Mouse (Mus musculus) myocyte (in vitro differentiated cells): ENCODE measurements at regions not wholly inside any gene's neighbourhood (a gene's known extent, or its start where the extent isn't known, plus 50 kb on each side); places are given as distances from the start of the nearest gene placed in this dataset.

Experiments used
- H3K27me3 ChIP-seq: one replicate; pipeline ENCODE4 v1.6.1; 2011; ENCODE audit not compliant: control insufficient read depth, insufficient read depth, insufficient read length
- H3K36me3 ChIP-seq: one replicate; pipeline ENCODE4 v1.6.1; 2011; ENCODE audit not compliant: control insufficient read depth, insufficient read depth
- H3K4me2 ChIP-seq: one replicate; pipeline ENCODE4 v1.6.1; 2011; ENCODE audit warnings: low read depth, control low read depth
- H3K4me3 ChIP-seq: one replicate; pipeline ENCODE4 v1.5.1; 2011; ENCODE audit warnings: mild to moderate bottlenecking, control low read depth, moderate library complexity
- H3K79me2 ChIP-seq: one replicate; pipeline ENCODE4 v1.6.1; 2011; ENCODE audit not compliant: control insufficient read depth, insufficient read depth
- H3ac ChIP-seq: one replicate; pipeline ENCODE4 v1.6.1; 2011; ENCODE audit not compliant: control insufficient read depth, insufficient read length
- CEBPB ChIP-seq: IDR thresholded peaks from 2 replicates; pipeline ENCODE4 v1.6.1; 2011; ENCODE audit warnings: mild to moderate bottlenecking, moderate library complexity; ENCODE audit not compliant: poor library complexity, insufficient read depth, severe bottlenecking
- E2F4 ChIP-seq: IDR thresholded peaks from one replicate; pipeline ENCODE4 v1.6.1; 2011; ENCODE audit warnings: mild to moderate bottlenecking, control low read depth, moderate library complexity; ENCODE audit not compliant: insufficient read depth
- MAX ChIP-seq: IDR thresholded peaks from one replicate; pipeline ENCODE4 v1.6.1; 2011; ENCODE audit warnings: low read depth, mild to moderate bottlenecking, control low read depth
- MYOD1 ChIP-seq, 3 experiments: IDR thresholded peaks; one replicate each; pipeline ENCODE4 v1.6.1; 2011; ENCODE audit warnings: control low read depth in 2 of 3, low read depth in 2 of 3, mild to moderate bottlenecking in 2 of 3, moderate library complexity in 1 of 3; ENCODE audit not compliant: insufficient read length in 2 of 3, control insufficient read depth in 1 of 3
- MYOG ChIP-seq, 3 experiments: IDR thresholded peaks; one replicate each; pipeline ENCODE4 v1.6.1; 2011; ENCODE audit warnings: control low read depth in 2 of 3, low read depth in 2 of 3, mild to moderate bottlenecking in 2 of 3; ENCODE audit not compliant: insufficient read length in 2 of 3, control insufficient read depth in 1 of 3, insufficient read depth in 1 of 3
- POLR2A ChIP-seq: IDR thresholded peaks from one replicate; pipeline ENCODE4 v1.6.1; 2011; ENCODE audit warnings: low read depth, mild to moderate bottlenecking, control low read depth, moderate library complexity; ENCODE audit not compliant: insufficient read length
- POLR2AphosphoS2 ChIP-seq: IDR thresholded peaks from one replicate; pipeline ENCODE4 v1.6.1; 2011; ENCODE audit warnings: low read depth, control low read depth; ENCODE audit not compliant: insufficient read length
- REST ChIP-seq: IDR thresholded peaks from one replicate; pipeline ENCODE4 v1.6.1; 2011; ENCODE audit warnings: mild to moderate bottlenecking, control low read depth, moderate library complexity; ENCODE audit not compliant: insufficient read depth, insufficient read length
- SRF ChIP-seq: IDR thresholded peaks from one replicate; pipeline ENCODE4 v1.6.1; 2011; ENCODE audit warnings: low read depth; ENCODE audit not compliant: control insufficient read depth, insufficient read length
- TCF12 ChIP-seq: IDR thresholded peaks from one replicate; pipeline ENCODE4 v1.6.1; 2011; ENCODE audit warnings: mild to moderate bottlenecking, control low read depth; ENCODE audit not compliant: poor library complexity, insufficient read depth, severe bottlenecking
- TCF3 ChIP-seq: IDR thresholded peaks from one replicate; pipeline ENCODE4 v1.6.1; 2011; ENCODE audit warnings: low read depth, control low read depth; ENCODE audit not compliant: insufficient read length
- USF1 ChIP-seq: IDR thresholded peaks from one replicate; pipeline ENCODE4 v1.6.1; 2011; ENCODE audit warnings: low read depth, mild to moderate bottlenecking, control low read depth, moderate library complexity

- Histone ChIP-seq H3ac (no peak overlapping the region), H3K79me2 (no peaks in the 10 kb centered on the region), H3K27me3 (peaks cover 4% of the 10 kb centered on the region), H3K4me2 (no peak overlapping the region), H3K4me3 (no peak overlapping the region), H3K36me3 (no peaks in the 10 kb centered on the region)
- no peak for TF ChIP-seq USF1
- no peak for TF ChIP-seq MAX
- no peak for TF ChIP-seq CEBPB
- no peak for TF ChIP-seq POLR2AphosphoS2
- no peak for TF ChIP-seq E2F4
- no peak for TF ChIP-seq MYOD1 (IDR thresholded peaks at IDR 0.05; ENCODE audit: control insufficient read depth in 1 of 3, insufficient read length in 2 of 3, low read depth in 2 of 3)
- no peak for TF ChIP-seq TCF3
- TF ChIP-seq SRF: no peak
- no peak for TF ChIP-seq TCF12
- no peak for TF ChIP-seq POLR2A
- no peak for TF ChIP-seq MYOG (IDR thresholded peaks at IDR 0.05; ENCODE audit: control insufficient read depth in 1 of 3, insufficient read depth in 1 of 3, insufficient read length in 2 of 3, low read depth in 2 of 3)
These were observed 113.7 kb upstream of the Fbxl7 start for GRCm38 (mm10) chr15:27009069-27009468.

- Histone ChIP-seq H3K4me3 (no peak overlapping the region), H3K36me3 (no peaks in the 10 kb centered on the region), H3K79me2 (no peaks in the 10 kb centered on the region), H3K4me2 (no peak overlapping the region), H3ac (no peak overlapping the region), H3K27me3 (no peaks in the 10 kb centered on the region)
- TF ChIP-seq CEBPB (no peak), MYOD1 (IDR thresholded peaks at IDR 0.05; ENCODE audit: control insufficient read depth in 1 of 3, insufficient read length in 2 of 3, low read depth in 2 of 3) (no peak), SRF (no peak), MAX (no peak)
These were observed 118.7 kb upstream of the Fbxl7 start for GRCm38 (mm10) chr15:27013906-27014658.

GRCm38 (mm10) chr15:27014659-27014974 lies 119.2 kb upstream of the Fbxl7 start:
- TF ChIP-seq MAX (no peak), USF1 (no peak), REST (no peak), SRF (no peak), POLR2A (no peak), E2F4 (no peak), MYOD1 (IDR thresholded peaks at IDR 0.05; ENCODE audit: control insufficient read depth in 1 of 3, insufficient read length in 2 of 3, low read depth in 2 of 3) (no peak), TCF12 (no peak), MYOG (IDR thresholded peaks at IDR 0.05; ENCODE audit: control insufficient read depth in 1 of 3, insufficient read depth in 1 of 3, insufficient read length in 2 of 3, low read depth in 2 of 3) (no peak), CEBPB (no peak)
- Histone ChIP-seq H3K36me3 (no peaks in the 10 kb centered on the region), H3ac (no peak overlapping the region), H3K27me3 (no peaks in the 10 kb centered on the region), H3K4me2 (no peak overlapping the region), H3K4me3 (no peak overlapping the region), H3K79me2 (no peaks in the 10 kb centered on the region)

- H3K4me3 ChIP-seq: no peak overlapping the region
- no peak overlapping the region for H3K4me2 ChIP-seq
- no peak for TF ChIP-seq SRF
- no peak for TF ChIP-seq MYOD1 (IDR thresholded peaks at IDR 0.05; ENCODE audit: control insufficient read depth in 1 of 3, insufficient read length in 2 of 3, low read depth in 2 of 3)
- no peak for TF ChIP-seq POLR2A
- no peak for TF ChIP-seq MYOG (IDR thresholded peaks at IDR 0.05; ENCODE audit: control insufficient read depth in 1 of 3, insufficient read depth in 1 of 3, insufficient read length in 2 of 3, low read depth in 2 of 3)
- TF ChIP-seq E2F4: no peak
- TF ChIP-seq REST: no peak
- TF ChIP-seq POLR2AphosphoS2: no peak
- no peak for TF ChIP-seq TCF3
- TF ChIP-seq CEBPB: no peak
- no peak for TF ChIP-seq TCF12
- no peak for TF ChIP-seq MAX
- TF ChIP-seq USF1: no peak
- no peak overlapping the region for H3ac ChIP-seq
- H3K36me3 ChIP-seq: no peaks in the 10 kb centered on the region
- no peaks in the 10 kb centered on the region for H3K27me3 ChIP-seq
- no peaks in the 10 kb centered on the region for H3K79me2 ChIP-seq
These were observed 125.1 kb upstream of the Fbxl7 start for GRCm38 (mm10) chr15:27020471-27020870.

- Histone ChIP-seq H3K79me2 (no peaks in the 10 kb centered on the region), H3ac (no peak overlapping the region), H3K4me3 (no peak overlapping the region), H3K36me3 (no peaks in the 10 kb centered on the region), H3K4me2 (no peak overlapping the region), H3K27me3 (peaks cover 5% of the 10 kb centered on the region)
- no peak for TF ChIP-seq POLR2AphosphoS2
- TF ChIP-seq USF1: no peak
- no peak for TF ChIP-seq MYOG (IDR thresholded peaks at IDR 0.05; ENCODE audit: control insufficient read depth in 1 of 3, insufficient read depth in 1 of 3, insufficient read length in 2 of 3, low read depth in 2 of 3)
- TF ChIP-seq SRF: no peak
- no peak for TF ChIP-seq TCF3
- TF ChIP-seq POLR2A: no peak
- TF ChIP-seq CEBPB: no peak
- no peak for TF ChIP-seq TCF12
- TF ChIP-seq E2F4: no peak
- TF ChIP-seq MYOD1 (IDR thresholded peaks at IDR 0.05; ENCODE audit: control insufficient read depth in 1 of 3, insufficient read length in 2 of 3, low read depth in 2 of 3): no peak
- no peak for TF ChIP-seq REST
- TF ChIP-seq MAX: no peak
These were observed 137.9 kb upstream of the Fbxl7 start for GRCm38 (mm10) chr15:27033261-27033660.
